Mouse (Mus musculus) lung, embryonic 16.5 days (tissue): ENCODE data around the gene Nt5dc2. TPM values are rescaled to one million over a fixed set of nuclear protein-coding genes. Genes with fewer than 3 reads are reported as not detected.

Experiments
- ATAC-seq: fragments of 200-750 bp; cut with Nextera tagmentation; 2 replicates; pipeline ENCODE4 v1.8.0; 2017; ENCODE audit warnings: low read depth, mild to moderate bottlenecking, moderate library complexity
- H3K27ac ChIP-seq: fragments of 300-500 bp; sonication (generic); 2 replicates; pipeline ENCODE4 v1.5.1; 2014; ENCODE audit warnings: mild to moderate bottlenecking, control low read depth, low read length
- H3K27me3 ChIP-seq: fragments of 300-500 bp; sonication (generic); 2 replicates; pipeline ENCODE4 v1.6.1; 2014; ENCODE audit warnings: low read depth, low read length, mixed read lengths; ENCODE audit not compliant: control insufficient read depth, insufficient read depth
- H3K36me3 ChIP-seq: fragments of 300-500 bp; sonication (generic); 2 replicates; pipeline ENCODE4 v1.6.1; 2014; ENCODE audit warnings: low read length; ENCODE audit not compliant: control insufficient read depth, insufficient read depth
- H3K4me1 ChIP-seq: fragments of 300-500 bp; sonication (generic); replicated peaks from 2 replicates; pipeline ENCODE4 v1.6.1; 2014; ENCODE audit warnings: low read length, mixed read lengths; ENCODE audit not compliant: control insufficient read depth, insufficient read depth
- H3K4me2 ChIP-seq: fragments of 300-500 bp; sonication (generic); 2 replicates; pipeline ENCODE4 v1.6.1; 2014; ENCODE audit warnings: low read depth, low read length, control low read depth
- H3K4me3 ChIP-seq: fragments of 300-500 bp; sonication (generic); 2 replicates; pipeline ENCODE4 v1.5.1; 2014; ENCODE audit warnings: mild to moderate bottlenecking, low read length, control low read depth
- H3K9ac ChIP-seq: fragments of 300-500 bp; sonication (generic); 2 replicates; pipeline ENCODE4 v1.6.1; 2014; ENCODE audit warnings: low read length, control low read depth
- H3K9me3 ChIP-seq: fragments of 300-500 bp; sonication (generic); 2 replicates; pipeline ENCODE4 v1.6.1; 2016; ENCODE audit warnings: low read length; ENCODE audit not compliant: control insufficient read depth
- WGBS: fragments of 180-500 bp; shearing (Covaris S2); extraction: QIAGEN DNeasy Blood & Tissue Kit; methylation state at CpG from one replicate; pipeline ENCODE4 v1.1.7; 2014; 5-methylcytosine and 5-hydroxymethylcytosine counted together
- polyA plus RNA-seq: library from polyadenylated mRNA; unstranded; fragments of >200 nt; fragmentation: Nextera tagmentation; extraction: Ambion mirVana; gene quantifications from 2 replicates; pipeline ENCODE4 v1.2.1, GENCODE M21; 2015

Gene Nt5dc2
- polyA plus RNA-seq, 1 experiment from 2014 or later: 379 TPM

GRCm38 (mm10) chr14:31138897-31139429, 8.1 kb downstream of the Nt5dc2 start:
- WGBS: 84% methylated on average over 9 of the region's 9 CpGs
- no peaks in the 10 kb centered on the region for H3K27me3 ChIP-seq
- no peak for ATAC-seq
- no peaks in the 10 kb centered on the region for H3K9me3 ChIP-seq
- no peak overlapping the region for H3K9ac ChIP-seq
- H3K4me3 ChIP-seq: no peak overlapping the region
- H3K36me3 ChIP-seq: peaks cover 77% of the 10 kb centered on the region
- no peak overlapping the region for H3K27ac ChIP-seq
- H3K4me2 ChIP-seq: no peak overlapping the region
- H3K4me1 ChIP-seq: peaks cover 13% of the 10 kb centered on the region

- Histone ChIP-seq H3K27me3 (no peaks in the 10 kb centered on the region), H3K4me3 (no peak overlapping the region), H3K9me3 (no peaks in the 10 kb centered on the region), H3K27ac (no peak overlapping the region), H3K36me3 (peaks cover 75% of the 10 kb centered on the region), H3K4me1 (peaks cover 6% of the 10 kb centered on the region), H3K4me2 (no peak overlapping the region), H3K9ac (no peak overlapping the region)
- no peak for ATAC-seq
- 81% methylated on average over 12 of the region's 12 CpGs for WGBS
Measured at GRCm38 (mm10) chr14:31139666-31140065, 8.8 kb downstream of the Nt5dc2 start.

GRCm38 (mm10) chr14:31140141-31140540, 9.3 kb downstream of the Nt5dc2 start:
- no peak overlapping the region for H3K27ac ChIP-seq
- H3K4me2 ChIP-seq: no peak overlapping the region
- WGBS: 85% methylated on average over 15 of the region's 15 CpGs
- no peak overlapping the region for H3K4me3 ChIP-seq
- peaks cover 5% of the 10 kb centered on the region for H3K4me1 ChIP-seq
- no peak overlapping the region for H3K9ac ChIP-seq
- no peaks in the 10 kb centered on the region for H3K27me3 ChIP-seq
- no peak for ATAC-seq
- peaks cover 71% of the 10 kb centered on the region for H3K36me3 ChIP-seq
- no peaks in the 10 kb centered on the region for H3K9me3 ChIP-seq

- Histone ChIP-seq H3K4me2 (no peak overlapping the region), H3K9ac (no peak overlapping the region), H3K36me3 (peaks cover 62% of the 10 kb centered on the region), H3K27me3 (no peaks in the 10 kb centered on the region), H3K4me1 (peaks cover 5% of the 10 kb centered on the region), H3K4me3 (no peak overlapping the region), H3K27ac (no peak overlapping the region), H3K9me3 (no peaks in the 10 kb centered on the region)
- 91% methylated on average over 14 of the region's 14 CpGs for WGBS
- ATAC-seq: no peak
Measured at GRCm38 (mm10) chr14:31141011-31141410, 10.2 kb downstream of the Nt5dc2 start.

GRCm38 (mm10) chr14:31145694-31146093, 14.8 kb downstream of the Nt5dc2 start:
- H3K9me3 ChIP-seq: no peaks in the 10 kb centered on the region

GRCm38 (mm10) chr14:31160196-31161150, 29.6 kb downstream of the Nt5dc2 start:
- ATAC-seq: no peak
- H3K27me3 ChIP-seq: no peaks in the 10 kb centered on the region
- H3K4me2 ChIP-seq: no peak overlapping the region
- no peak overlapping the region for H3K4me3 ChIP-seq
- WGBS: 55% methylated on average over 27 of the region's 27 CpGs
- no peaks in the 10 kb centered on the region for H3K36me3 ChIP-seq
- H3K4me1 ChIP-seq: 0 out of 2 replicates have a peak, but pooled peaks cover 2% of the 10 kb centered on the region
- H3K9ac ChIP-seq: no peak overlapping the region
- no peaks in the 10 kb centered on the region for H3K9me3 ChIP-seq
- no peak overlapping the region for H3K27ac ChIP-seq

More at GRCm38 (mm10) chr14:31145694-31146093, 14.8 kb downstream of the Nt5dc2 start:
- ATAC-seq: no peak
- Histone ChIP-seq H3K4me2 (no peak overlapping the region), H3K27me3 (no peaks in the 10 kb centered on the region), H3K9ac (no peak overlapping the region), H3K4me3 (no peak overlapping the region), H3K36me3 (peaks cover 26% of the 10 kb centered on the region), H3K27ac (no peak overlapping the region), H3K4me1 (no peaks in the 10 kb centered on the region)
- 85% methylated on average over 11 of the region's 11 CpGs for WGBS

GRCm38 (mm10) chr14:31161191-31161590, 30.3 kb downstream of the Nt5dc2 start:
- H3K9me3 ChIP-seq: no peaks in the 10 kb centered on the region
- no peak for ATAC-seq
- WGBS: 80% methylated on average over 7 of the region's 7 CpGs

GRCm38 (mm10) chr14:31161638-31162037, 30.8 kb downstream of the Nt5dc2 start:
- H3K27me3 ChIP-seq: no peaks in the 10 kb centered on the region
- ATAC-seq: no peak
- no peak overlapping the region for H3K27ac ChIP-seq
- no peak overlapping the region for H3K4me2 ChIP-seq
- 0 out of 2 replicates have a peak, but pooled peaks cover 2% of the 10 kb centered on the region for H3K4me1 ChIP-seq
- no peak overlapping the region for H3K9ac ChIP-seq
- 60% methylated on average over 10 of the region's 10 CpGs for WGBS
- no peak overlapping the region for H3K4me3 ChIP-seq
- H3K36me3 ChIP-seq: no peaks in the 10 kb centered on the region
- H3K9me3 ChIP-seq: no peaks in the 10 kb centered on the region

More at GRCm38 (mm10) chr14:31161191-31161590, 30.3 kb downstream of the Nt5dc2 start:
- Histone ChIP-seq H3K4me3 (no peak overlapping the region), H3K4me2 (no peak overlapping the region), H3K36me3 (no peaks in the 10 kb centered on the region), H3K27ac (no peak overlapping the region), H3K4me1 (0 out of 2 replicates have a peak, but pooled peaks cover 2% of the 10 kb centered on the region), H3K9ac (no peak overlapping the region), H3K27me3 (no peaks in the 10 kb centered on the region)

GRCm38 (mm10) chr14:31164067-31164466, 33.2 kb downstream of the Nt5dc2 start:
- Histone ChIP-seq H3K4me2 (no peak overlapping the region), H3K9me3 (no peaks in the 10 kb centered on the region), H3K27ac (no peak overlapping the region), H3K4me3 (no peak overlapping the region), H3K27me3 (no peaks in the 10 kb centered on the region), H3K36me3 (no peaks in the 10 kb centered on the region), H3K9ac (no peak overlapping the region; the same call in 1 of the 2 replicates), H3K4me1 (0 out of 2 replicates have a peak, but pooled peaks cover 2% of the 10 kb centered on the region)
- no peak for ATAC-seq
- WGBS: 74% methylated on average over 8 of the region's 8 CpGs
